Mouse (Mus musculus) megakaryocyte, embryonic 14.5 days (primary cell): ENCODE results near the gene Wdr49.

Experiments used
- FLI1 ChIP-seq: IDR thresholded peaks from 2 replicates; pipeline ENCODE4 v1.6.1; 2012; ENCODE audit warnings: low read length, inconsistent platforms, mixed read lengths
- GATA1 ChIP-seq: IDR thresholded peaks from 3 replicates; pipeline ENCODE4 v1.6.1; 2012; ENCODE audit warnings: mixed read lengths, low read length, inconsistent platforms, borderline replicate concordance

DNA sequence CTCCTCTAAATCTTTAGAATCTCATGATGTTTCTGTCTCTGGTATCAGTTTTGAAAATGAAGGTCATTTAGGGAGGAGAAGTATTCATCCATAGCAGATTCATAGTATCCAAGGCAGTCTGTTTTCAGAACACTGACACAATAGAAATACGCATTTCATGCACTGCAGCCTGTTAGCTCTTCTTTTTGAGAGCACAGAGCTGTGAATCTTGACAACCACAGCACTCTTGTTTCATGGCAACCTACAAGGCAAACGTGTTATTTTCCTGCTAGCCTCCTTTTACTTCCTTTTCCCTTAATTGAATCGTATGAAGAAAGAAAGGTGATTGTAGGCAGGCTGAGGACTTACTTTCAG lies 184.2 kb downstream of the Wdr49 start:
- no peak for TF ChIP-seq GATA1
- no peak for TF ChIP-seq FLI1
